Mouse (Mus musculus): Measurements from ENCODE around the gene Sh2b3. TPM values are rescaled to one million over a fixed set of nuclear protein-coding genes. Genes with fewer than 3 reads are reported as not detected.

The Sh2b3 gene
- polyA plus RNA-seq, 1 experiment from 2014 or later, result 5.2 TPM

GRCm38 (mm10) chr5:121815067-121815466 lies 22.4 kb downstream of the Sh2b3 start:
- 62% methylated on average over 3 of the region's 3 CpGs for WGBS
- Histone ChIP-seq H3K27ac (ENCODE audit: low read depth, low read length) (no peak overlapping the region), H3K4me3 (ENCODE audit: low read length) (no peak overlapping the region), H3K4me1 (ENCODE audit: control insufficient read depth, insufficient read depth, low read depth, low read length) (no peaks in the 10 kb centered on the region; the same call in 1 of the 2 replicates), H3K4me2 (ENCODE audit: low read length) (no peak overlapping the region), H3K9ac (ENCODE audit: low read depth, low read length) (no peak overlapping the region), H3K36me3 (ENCODE audit: control insufficient read depth, insufficient read depth, low read length) (peaks cover 37% of the 10 kb centered on the region), H3K9me3 (ENCODE audit: control insufficient read depth, low read length) (no peaks in the 10 kb centered on the region), H3K27me3 (replicated peaks; ENCODE audit: control insufficient read depth, insufficient read depth, low read length) (no peaks in the 10 kb centered on the region)
- 0 out of 2 replicates have a peak, but pooled peaks have one; percentile 24 for ATAC-seq

- H3K9ac ChIP-seq (ENCODE audit: low read depth, low read length), result no peak overlapping the region
- no peaks in the 10 kb centered on the region for H3K27me3 ChIP-seq (replicated peaks; ENCODE audit: control insufficient read depth, insufficient read depth, low read length)
- 94% methylated on average over 10 of the region's 10 CpGs for WGBS
- H3K36me3 ChIP-seq (ENCODE audit: control insufficient read depth, insufficient read depth, low read length), result peaks cover 34% of the 10 kb centered on the region
- H3K27ac ChIP-seq (ENCODE audit: low read depth, low read length), result no peak overlapping the region
- no peaks in the 10 kb centered on the region for H3K9me3 ChIP-seq (ENCODE audit: control insufficient read depth, low read length)
- H3K4me2 ChIP-seq (ENCODE audit: low read length), result no peak overlapping the region
- no peak overlapping the region for H3K4me3 ChIP-seq (ENCODE audit: low read length)
- no peak for ATAC-seq
- H3K4me1 ChIP-seq (ENCODE audit: control insufficient read depth, insufficient read depth, low read depth, low read length), result no peaks in the 10 kb centered on the region; the same call in 1 of the 2 replicates
These were observed 23.7 kb downstream of the Sh2b3 start for GRCm38 (mm10) chr5:121813744-121814143.

- Histone ChIP-seq H3K9me3 (ENCODE audit: control insufficient read depth, low read length) (no peaks in the 10 kb centered on the region), H3K9ac (ENCODE audit: low read depth, low read length) (no peak overlapping the region), H3K27me3 (replicated peaks; ENCODE audit: control insufficient read depth, insufficient read depth, low read length) (no peaks in the 10 kb centered on the region), H3K4me3 (ENCODE audit: low read length) (no peak overlapping the region), H3K36me3 (ENCODE audit: control insufficient read depth, insufficient read depth, low read length) (peaks cover 25% of the 10 kb centered on the region), H3K4me1 (ENCODE audit: control insufficient read depth, insufficient read depth, low read depth, low read length) (no peaks in the 10 kb centered on the region; the same call in 1 of the 2 replicates), H3K27ac (ENCODE audit: low read depth, low read length) (0 out of 2 replicates have a peak overlapping the region, but pooled peaks have one; percentile 7), H3K4me2 (ENCODE audit: low read length) (no peak overlapping the region)
- no peak for ATAC-seq
- WGBS, result 90% methylated on average over 7 of the region's 7 CpGs
These were observed 24.8 kb downstream of the Sh2b3 start for GRCm38 (mm10) chr5:121812526-121813243.

- Histone ChIP-seq H3K36me3 (ENCODE audit: control insufficient read depth, insufficient read depth, low read length) (peaks cover 17% of the 10 kb centered on the region), H3K9me3 (ENCODE audit: control insufficient read depth, low read length) (no peaks in the 10 kb centered on the region), H3K27me3 (replicated peaks; ENCODE audit: control insufficient read depth, insufficient read depth, low read length) (no peaks in the 10 kb centered on the region), H3K9ac (ENCODE audit: low read depth, low read length) (no peak overlapping the region), H3K27ac (ENCODE audit: low read depth, low read length) (no peak overlapping the region), H3K4me2 (ENCODE audit: low read length) (no peak overlapping the region), H3K4me1 (ENCODE audit: control insufficient read depth, insufficient read depth, low read depth, low read length) (no peaks in the 10 kb centered on the region; the same call in 1 of the 2 replicates), H3K4me3 (ENCODE audit: low read length) (no peak overlapping the region)
- 83% methylated on average over 5 of the region's 5 CpGs for WGBS
- ATAC-seq, result no peak
These were observed 25.9 kb downstream of the Sh2b3 start for GRCm38 (mm10) chr5:121811485-121811931.

- Histone ChIP-seq H3K27me3 (replicated peaks; ENCODE audit: control insufficient read depth, insufficient read depth, low read length) (no peaks in the 10 kb centered on the region), H3K4me2 (ENCODE audit: low read length) (no peak overlapping the region), H3K9me3 (ENCODE audit: control insufficient read depth, low read length) (no peaks in the 10 kb centered on the region), H3K9ac (ENCODE audit: low read depth, low read length) (no peak overlapping the region), H3K4me3 (ENCODE audit: low read length) (no peak overlapping the region), H3K36me3 (ENCODE audit: control insufficient read depth, insufficient read depth, low read length) (peaks cover 17% of the 10 kb centered on the region), H3K4me1 (ENCODE audit: control insufficient read depth, insufficient read depth, low read depth, low read length) (no peaks in the 10 kb centered on the region; the same call in 1 of the 2 replicates), H3K27ac (ENCODE audit: low read depth, low read length) (no peak overlapping the region)
- WGBS, result 89% methylated on average over 17 of the region's 17 CpGs
- ATAC-seq, result 0 out of 2 replicates have a peak, but pooled peaks have one; percentile 25
These were observed 26.9 kb downstream of the Sh2b3 start for GRCm38 (mm10) chr5:121810331-121811151.

- Histone ChIP-seq H3K4me3 (ENCODE audit: low read length) (no peak overlapping the region), H3K4me2 (ENCODE audit: low read length) (no peak overlapping the region), H3K27me3 (replicated peaks; ENCODE audit: control insufficient read depth, insufficient read depth, low read length) (no peaks in the 10 kb centered on the region), H3K9me3 (ENCODE audit: control insufficient read depth, low read length) (no peaks in the 10 kb centered on the region), H3K4me1 (ENCODE audit: control insufficient read depth, insufficient read depth, low read depth, low read length) (no peaks in the 10 kb centered on the region; the same call in 1 of the 2 replicates), H3K36me3 (ENCODE audit: control insufficient read depth, insufficient read depth, low read length) (peaks cover 14% of the 10 kb centered on the region), H3K9ac (ENCODE audit: low read depth, low read length) (no peak overlapping the region), H3K27ac (ENCODE audit: low read depth, low read length) (no peak overlapping the region)
- WGBS, result 70% methylated on average over 5 of the region's 5 CpGs
- no peak for ATAC-seq
These were observed 27.7 kb downstream of the Sh2b3 start for GRCm38 (mm10) chr5:121809667-121810224.

GRCm38 (mm10) chr5:121808202-121808601 lies 29.2 kb downstream of the Sh2b3 start:
- Histone ChIP-seq H3K4me2 (ENCODE audit: low read length) (no peak overlapping the region), H3K4me3 (ENCODE audit: low read length) (no peak overlapping the region), H3K27ac (ENCODE audit: low read depth, low read length) (no peak overlapping the region), H3K36me3 (ENCODE audit: control insufficient read depth, insufficient read depth, low read length) (peaks cover 19% of the 10 kb centered on the region), H3K9ac (ENCODE audit: low read depth, low read length) (no peak overlapping the region), H3K9me3 (ENCODE audit: control insufficient read depth, low read length) (no peaks in the 10 kb centered on the region), H3K27me3 (replicated peaks; ENCODE audit: control insufficient read depth, insufficient read depth, low read length) (no peaks in the 10 kb centered on the region), H3K4me1 (ENCODE audit: control insufficient read depth, insufficient read depth, low read depth, low read length) (no peaks in the 10 kb centered on the region; the same call in 1 of the 2 replicates)
- no peak for ATAC-seq
- WGBS, result 91% methylated on average over 2 of the region's 2 CpGs

GRCm38 (mm10) chr5:121807186-121807585 lies 30.3 kb downstream of the Sh2b3 start:
- WGBS, result 76% methylated on average over 3 of the region's 3 CpGs
- peaks cover 23% of the 10 kb centered on the region for H3K36me3 ChIP-seq (ENCODE audit: control insufficient read depth, insufficient read depth, low read length)

GRCm38 (mm10) chr5:121798447-121798846 lies 39.0 kb downstream of the Sh2b3 start:
- Histone ChIP-seq H3K9ac (ENCODE audit: low read depth, low read length) (no peak overlapping the region), H3K36me3 (ENCODE audit: control insufficient read depth, insufficient read depth, low read length) (peaks cover 43% of the 10 kb centered on the region), H3K27ac (ENCODE audit: low read depth, low read length) (no peak overlapping the region), H3K4me3 (ENCODE audit: low read length) (no peak overlapping the region), H3K9me3 (ENCODE audit: control insufficient read depth, low read length) (no peaks in the 10 kb centered on the region), H3K4me2 (ENCODE audit: low read length) (no peak overlapping the region), H3K27me3 (replicated peaks; ENCODE audit: control insufficient read depth, insufficient read depth, low read length) (no peaks in the 10 kb centered on the region), H3K4me1 (ENCODE audit: control insufficient read depth, insufficient read depth, low read depth, low read length) (no peaks in the 10 kb centered on the region)
- no peak for ATAC-seq
- 98% methylated on average over 2 of the region's 2 CpGs for whole genome bisulfite sequencing

More at GRCm38 (mm10) chr5:121807186-121807585, 30.3 kb downstream of the Sh2b3 start:
- Histone ChIP-seq H3K27ac (ENCODE audit: low read depth, low read length) (no peak overlapping the region), H3K4me2 (ENCODE audit: low read length) (no peak overlapping the region), H3K27me3 (replicated peaks; ENCODE audit: control insufficient read depth, insufficient read depth, low read length) (no peaks in the 10 kb centered on the region), H3K4me3 (ENCODE audit: low read length) (no peak overlapping the region), H3K4me1 (ENCODE audit: control insufficient read depth, insufficient read depth, low read depth, low read length) (no peaks in the 10 kb centered on the region; the same call in 1 of the 2 replicates), H3K9ac (ENCODE audit: low read depth, low read length) (no peak overlapping the region), H3K9me3 (ENCODE audit: control insufficient read depth, low read length) (no peaks in the 10 kb centered on the region)
- ATAC-seq, result no peak
